Mouse (Mus musculus) mesoderm, embryonic 11.5 days (tissue): ENCODE measurements at regions not wholly inside any gene's neighbourhood (a gene's known extent, or its start where the extent isn't known, plus 50 kb on each side); places are given as distances from the start of the nearest gene placed in this dataset.
"Not testable (repeated sequence)": the region's sequence is repeated elsewhere in the genome, so short reads cannot be mapped to it uniquely, and the experiment has no call there.

ENCODE experiments used
- DNase-seq: peaks from one replicate; pipeline ENCODE4 v3.0.0-alpha.2; 2012; ENCODE audit warnings: low read depth, low spot score

DNA sequence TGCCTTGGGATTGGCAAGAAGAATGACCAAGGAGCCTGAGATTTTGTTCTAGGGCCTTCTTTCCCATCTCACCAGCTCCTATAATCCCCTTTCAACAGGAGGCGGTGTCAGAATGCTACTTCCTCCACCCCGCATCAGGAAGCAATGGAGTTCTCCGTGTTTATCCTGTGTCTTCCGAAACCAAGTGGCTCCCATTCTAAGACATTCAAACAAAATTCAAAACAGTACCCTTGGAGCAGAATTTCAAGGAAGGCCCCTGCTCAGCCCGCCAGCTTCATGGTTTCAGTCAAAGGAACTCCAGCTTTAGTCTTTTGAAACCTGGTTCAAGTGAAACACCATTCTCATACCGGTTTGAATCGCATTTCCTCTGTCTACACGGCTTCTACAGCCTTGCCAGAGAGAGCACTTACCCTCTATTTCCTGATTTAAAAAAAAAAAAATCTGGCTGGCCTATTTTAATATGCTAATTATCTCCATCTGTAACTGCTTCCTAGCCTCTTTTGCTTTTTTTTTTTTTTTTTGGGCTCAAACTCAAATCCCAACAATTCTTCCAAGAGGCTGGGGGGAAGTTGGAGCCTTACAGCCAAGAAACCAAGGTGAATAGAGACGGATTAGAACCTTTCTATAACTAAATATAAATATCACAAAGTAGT lies 167.7 kb upstream of the Fam3c start:
- DNase-seq, result no peak

DNA sequence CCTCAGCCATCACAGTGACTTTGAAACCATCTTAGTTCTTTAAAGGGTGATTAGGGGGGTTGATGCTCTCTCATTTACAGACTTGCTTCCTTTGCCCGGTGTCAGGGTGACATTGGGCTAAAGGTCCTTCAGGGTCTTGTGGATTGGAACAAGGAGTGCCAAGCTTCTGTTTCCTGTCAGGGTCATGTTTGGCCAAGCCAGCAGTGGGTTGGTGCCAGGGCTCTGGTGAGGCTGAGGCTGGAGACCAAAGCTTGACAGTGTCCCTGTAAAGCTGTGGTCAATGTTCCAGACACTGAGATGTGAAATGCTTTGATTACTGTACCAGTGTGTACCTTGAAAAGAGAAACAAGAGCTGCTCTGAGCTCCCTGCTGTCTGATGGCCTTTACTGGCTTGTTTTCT lies 150.8 kb upstream of the Fam3c start:
- DNase-seq, result no peak

DNA sequence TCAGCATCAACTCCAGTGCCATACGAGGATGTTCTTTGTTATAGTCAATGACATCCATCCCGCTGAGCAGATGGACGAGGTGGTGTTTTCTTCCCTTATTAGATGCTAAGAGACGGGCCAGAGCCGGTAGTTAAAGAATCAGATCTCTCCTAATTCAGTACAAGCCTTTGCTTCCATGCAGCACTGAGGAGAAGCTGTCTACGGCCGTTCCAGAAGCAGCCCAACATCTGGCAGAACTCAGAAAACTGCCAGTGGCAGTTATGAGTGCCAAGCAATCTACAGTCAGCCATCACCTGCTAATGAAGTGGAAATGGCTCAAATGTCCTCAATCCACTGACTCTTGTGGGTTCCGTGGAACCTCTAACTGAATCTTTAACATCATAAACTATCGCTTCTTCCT lies 141.3 kb upstream of the Fam3c start:
- DNase-seq, result no peak

DNA sequence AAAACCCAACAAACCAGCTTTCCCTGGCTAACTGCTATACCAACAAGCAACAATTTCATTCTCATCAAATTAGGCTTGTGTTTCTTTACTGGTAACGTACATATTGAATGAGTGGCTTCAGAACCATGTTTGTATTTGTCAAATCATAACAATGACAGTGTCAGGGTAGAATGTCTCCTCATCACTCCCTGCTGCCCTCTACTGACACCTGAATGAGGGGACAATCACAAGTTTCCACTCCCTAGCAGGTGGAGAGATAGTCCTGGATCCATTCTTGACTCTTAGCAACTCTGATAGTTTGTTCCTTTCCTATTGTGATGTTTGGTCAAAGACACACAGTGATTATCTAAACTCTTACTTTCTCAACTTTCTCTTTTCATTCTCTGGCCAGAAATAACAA lies 140.4 kb upstream of the Fam3c start:
- no peak for DNase-seq

DNA sequence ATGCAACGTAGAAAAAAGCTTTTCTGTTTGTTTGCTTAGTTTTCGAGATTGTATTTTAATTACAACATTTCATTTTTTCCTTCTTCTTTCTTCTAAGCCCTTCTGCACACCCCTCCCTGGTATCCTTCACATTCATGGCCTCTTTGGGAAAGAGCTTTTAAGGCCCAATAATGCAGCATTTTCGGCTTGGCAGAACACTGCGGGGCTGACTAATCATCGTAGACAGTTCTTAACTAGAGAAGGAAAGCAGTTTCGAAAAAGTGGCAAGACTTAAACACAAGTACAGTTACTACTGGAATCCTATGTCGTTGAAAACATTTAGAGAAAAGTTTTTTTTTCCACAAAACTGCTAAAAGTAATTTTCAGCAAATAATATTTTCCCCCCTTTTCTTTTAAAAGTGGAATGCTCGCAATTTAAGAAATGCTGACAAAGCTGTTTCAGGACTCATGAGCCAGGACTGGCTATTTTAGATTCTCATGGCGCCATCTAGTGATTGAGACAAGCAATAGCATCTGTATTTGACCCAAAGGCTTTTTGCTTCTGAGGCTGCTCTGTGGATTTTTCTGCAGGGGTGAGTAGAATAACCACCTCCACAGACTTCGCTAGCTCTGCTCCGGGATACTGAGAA lies 137.7 kb upstream of the Fam3c start:
- DNase-seq, result peak; percentile 69

DNA sequence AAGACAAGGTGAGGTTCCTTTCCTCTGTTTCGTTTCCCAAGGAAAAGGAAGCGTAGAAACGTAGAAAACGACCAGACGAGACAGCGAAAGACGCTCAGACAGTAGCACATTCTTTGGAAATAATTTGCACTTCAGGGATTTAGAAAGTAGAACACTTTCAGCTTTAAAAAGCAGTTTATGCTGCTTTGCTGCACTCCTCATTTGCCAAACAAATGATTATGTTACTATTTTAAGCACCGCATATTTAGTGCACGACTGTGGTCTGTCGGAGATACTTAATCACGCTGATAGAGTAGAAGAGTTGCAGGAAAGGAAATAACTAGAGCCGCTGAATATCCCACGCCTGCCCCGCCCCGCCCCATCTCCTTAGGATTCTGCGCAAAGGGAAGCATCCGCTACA lies 136.9 kb upstream of the Fam3c start:
- DNase-seq, result no peak

DNA sequence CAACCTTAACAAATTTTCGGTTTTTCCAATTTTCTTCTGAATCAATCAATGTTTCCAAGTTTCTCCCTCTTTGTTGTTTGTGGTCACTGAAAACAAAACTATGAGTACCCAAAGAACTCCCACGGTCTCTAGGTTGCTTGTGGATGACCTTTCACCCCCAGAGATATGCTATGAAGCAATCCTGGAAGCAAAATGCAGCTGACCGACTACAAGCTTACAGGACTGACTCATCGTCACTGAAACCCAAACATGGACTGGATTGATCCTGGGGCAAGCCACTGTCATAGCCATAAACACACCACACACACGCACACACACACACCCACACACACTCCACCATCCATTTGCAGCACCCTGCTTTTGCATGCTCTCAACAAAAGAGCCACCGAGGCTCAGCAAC lies 134.7 kb upstream of the Fam3c start:
- DNase-seq, result no peak

DNA sequence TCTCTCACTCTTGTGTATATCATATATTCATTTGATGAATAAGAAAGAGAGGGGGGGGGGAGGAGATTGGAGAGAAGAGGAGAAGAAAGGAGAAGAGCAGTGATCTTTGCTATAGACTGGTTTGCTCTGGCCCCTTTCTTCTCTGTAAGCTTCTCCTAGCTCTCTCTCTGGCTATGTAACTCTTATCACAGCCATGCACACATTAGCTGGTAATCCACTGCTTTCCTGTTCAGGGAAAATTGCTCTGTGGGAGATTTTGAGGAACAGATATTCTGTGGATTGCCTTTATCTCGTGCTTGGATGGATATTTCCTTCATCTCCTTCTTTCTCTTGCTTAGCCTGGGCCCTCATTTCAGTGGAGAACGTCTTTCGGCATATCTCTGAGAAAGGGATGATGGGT lies 131.4 kb upstream of the Fam3c start:
- DNase-seq, result no peak

DNA sequence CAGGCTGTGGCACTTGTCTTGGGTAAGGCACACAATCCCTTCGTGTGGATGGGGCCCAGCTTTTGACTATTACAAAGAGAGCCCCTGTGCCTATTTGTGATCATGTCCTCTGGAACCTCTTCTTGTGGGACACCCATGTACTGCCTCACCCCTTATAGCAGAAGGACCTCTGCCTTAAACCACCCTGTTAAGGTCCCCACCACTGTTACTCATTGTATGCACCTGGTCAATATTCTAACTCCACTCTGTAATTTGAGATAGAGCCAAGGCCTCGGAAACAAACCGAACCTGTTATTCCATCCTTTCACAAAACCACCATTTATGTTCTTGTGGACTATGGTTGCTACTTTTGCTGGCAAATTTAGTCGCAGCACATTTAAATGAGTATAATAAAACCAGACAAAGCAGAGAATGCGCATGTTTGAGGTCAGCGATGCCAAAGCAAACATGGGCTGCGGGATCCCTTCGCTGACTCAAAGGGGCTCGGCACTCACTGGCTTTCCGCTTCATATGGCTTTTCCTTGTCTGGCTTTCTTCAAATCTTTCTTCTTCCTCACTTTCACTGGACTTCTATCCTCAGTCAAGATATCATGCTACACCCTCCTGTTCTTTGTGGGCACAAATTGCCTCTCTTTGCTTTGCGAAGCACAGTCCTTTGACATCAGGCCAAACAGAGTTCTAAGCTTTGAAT lies 129.9 kb upstream of the Fam3c start:
- no peak for DNase-seq

DNA sequence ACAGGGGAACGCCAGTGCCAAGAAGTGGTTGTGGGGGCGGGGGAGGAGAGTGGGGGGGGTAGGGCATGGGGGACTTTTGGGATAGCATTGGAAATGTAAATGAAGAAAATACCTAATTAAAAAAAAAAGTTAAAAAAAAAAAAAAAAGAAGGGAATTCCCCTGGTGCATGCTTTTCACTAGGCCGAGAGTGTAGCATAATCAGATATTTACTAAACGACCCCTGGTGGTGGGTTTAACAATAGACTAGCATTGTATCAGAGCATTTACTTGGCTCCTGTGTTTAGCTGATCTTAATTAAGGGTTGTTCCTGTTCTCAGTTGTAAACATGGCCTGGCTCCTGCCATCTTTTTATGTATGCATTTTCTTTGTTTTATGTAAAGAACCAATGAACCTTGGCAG lies 126.2 kb upstream of the Fam3c start:
- DNase-seq, result not testable (repeated sequence)

DNA sequence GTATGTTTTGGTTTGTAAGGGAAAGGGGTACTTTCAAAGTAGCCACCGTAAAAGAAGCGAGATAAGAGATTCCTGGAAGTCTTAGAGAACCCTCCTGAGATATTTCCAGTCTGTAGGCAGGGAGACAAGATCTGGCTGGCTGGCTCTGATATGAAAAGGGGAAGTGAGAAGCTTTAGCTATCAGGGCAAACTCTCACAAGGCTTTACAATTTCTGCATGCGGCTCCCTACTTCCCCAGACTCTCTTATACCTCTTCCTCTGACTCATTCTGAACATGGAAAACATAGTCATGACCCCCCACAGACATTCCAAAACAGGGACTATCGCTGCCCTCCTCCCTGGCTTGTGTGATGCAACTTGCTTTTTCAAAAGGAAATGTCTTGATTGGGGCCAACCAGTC lies 118.6 kb upstream of the Fam3c start:
- no peak for DNase-seq

DNA sequence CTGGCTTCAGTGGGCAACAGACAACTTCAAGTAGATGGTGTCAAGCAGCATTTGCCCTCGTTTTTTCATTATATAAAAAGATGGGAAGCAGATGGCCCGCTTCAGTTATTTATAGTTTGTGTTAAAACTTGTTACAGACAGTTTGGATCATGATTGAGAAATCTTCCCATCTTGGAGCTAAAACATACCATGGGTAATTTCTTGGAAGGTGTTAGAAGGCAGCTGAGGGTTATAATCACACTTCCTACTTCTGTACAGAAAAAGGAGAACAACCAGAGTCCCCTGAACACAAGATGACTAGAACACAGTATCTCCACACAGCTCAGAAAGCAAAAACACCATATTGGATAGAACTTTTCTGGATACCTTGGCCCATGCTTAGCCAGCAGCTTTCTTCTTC lies 118.0 kb upstream of the Fam3c start:
- no peak for DNase-seq

DNA sequence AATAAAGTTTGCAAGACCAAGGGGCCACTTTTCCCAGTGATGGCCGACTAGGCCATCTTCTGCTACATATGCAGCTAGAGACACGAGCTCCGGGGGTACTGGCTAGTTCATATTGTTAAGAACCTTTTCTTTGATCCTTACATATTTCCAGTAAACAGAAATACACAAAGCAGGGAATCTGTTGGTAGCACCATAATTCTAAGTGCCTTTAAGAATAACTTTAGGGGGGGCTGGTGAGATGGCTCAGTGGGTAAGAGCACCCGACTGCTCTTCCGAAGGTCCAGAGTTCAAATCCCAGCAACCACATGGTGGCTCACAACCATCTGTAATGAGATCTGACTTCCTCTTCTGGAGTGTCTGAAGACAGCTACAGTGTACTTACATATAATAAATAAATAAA lies 116.4 kb upstream of the Fam3c start:
- DNase-seq, result not testable (repeated sequence)

DNA sequence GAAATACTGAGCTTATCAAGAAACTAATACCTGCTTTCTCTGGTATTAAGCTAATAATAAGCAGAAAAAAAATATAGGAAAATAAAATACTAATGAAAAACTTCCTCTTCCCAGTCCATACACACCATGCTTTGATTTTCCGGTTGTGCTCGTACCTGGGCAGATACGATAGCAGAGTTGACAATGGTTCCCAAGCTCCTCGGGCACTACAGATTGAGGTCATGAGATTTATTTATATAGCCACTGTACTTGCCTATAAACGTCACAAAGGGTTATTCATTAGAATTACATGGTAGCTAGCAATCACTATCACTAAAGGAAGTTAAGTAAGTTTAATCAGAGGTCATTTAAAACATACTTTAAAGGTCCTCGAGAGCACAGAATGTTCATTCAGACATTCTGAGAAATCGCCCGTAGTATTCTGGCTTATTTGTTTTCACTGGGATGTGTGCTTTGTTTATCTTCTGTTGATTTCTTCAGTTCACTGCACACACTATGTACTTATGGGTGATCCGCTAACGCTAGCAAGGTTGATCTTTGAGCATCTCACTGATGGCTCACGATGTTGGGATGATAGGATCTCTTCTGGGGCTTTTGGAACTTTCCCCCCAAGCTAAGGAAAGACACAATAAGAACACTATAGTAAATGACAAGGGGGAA lies 111.4 kb upstream of the Fam3c start:
- no peak for DNase-seq

DNA sequence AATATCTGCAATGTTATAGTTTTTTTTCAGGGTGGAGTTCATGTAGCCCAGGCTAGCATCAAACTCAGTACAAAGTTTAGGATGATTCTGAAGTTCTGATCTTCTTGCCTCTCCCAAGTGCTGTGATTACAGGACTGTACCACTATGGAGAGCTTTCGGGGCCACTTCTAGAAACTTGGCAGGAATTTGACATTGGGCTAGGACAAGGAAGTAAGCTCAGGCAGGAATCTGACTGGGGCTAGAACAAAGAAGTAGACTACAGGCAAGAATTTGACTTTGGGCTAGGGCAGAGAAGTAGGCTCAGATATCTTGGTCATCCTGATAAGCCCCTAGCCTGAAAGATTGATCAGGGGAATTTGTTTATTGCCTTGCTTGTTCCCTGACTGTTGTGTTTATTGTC lies 109.9 kb upstream of the Fam3c start:
- no peak for DNase-seq

DNA sequence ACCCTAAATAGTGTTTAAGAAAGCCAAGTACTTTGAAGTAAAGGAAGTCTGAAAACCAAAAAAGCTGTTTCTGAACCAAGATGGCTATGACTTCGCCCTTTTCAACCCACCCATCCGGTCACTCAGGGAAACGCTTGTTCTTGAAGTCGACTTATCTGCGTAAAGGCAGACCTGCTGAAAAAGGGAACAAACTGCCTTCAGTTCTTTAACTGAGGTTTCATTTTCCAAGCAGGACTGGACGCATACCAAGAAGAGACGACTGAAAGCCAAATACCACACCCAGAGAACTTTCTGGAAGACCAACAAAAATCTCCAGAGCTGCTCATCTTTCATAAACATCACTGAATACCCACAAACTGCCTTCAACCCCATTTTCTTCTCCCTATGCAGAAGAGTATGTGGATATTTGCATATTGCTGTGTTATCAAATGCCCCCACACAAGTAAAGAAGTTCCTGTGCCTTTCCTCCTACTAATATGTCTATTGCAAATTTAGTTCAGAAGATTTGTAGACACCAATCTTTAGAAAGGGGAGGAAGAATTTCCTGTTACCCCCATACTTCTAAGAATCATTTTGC lies 103.5 kb upstream of the Fam3c start:
- DNase-seq, result no peak

DNA sequence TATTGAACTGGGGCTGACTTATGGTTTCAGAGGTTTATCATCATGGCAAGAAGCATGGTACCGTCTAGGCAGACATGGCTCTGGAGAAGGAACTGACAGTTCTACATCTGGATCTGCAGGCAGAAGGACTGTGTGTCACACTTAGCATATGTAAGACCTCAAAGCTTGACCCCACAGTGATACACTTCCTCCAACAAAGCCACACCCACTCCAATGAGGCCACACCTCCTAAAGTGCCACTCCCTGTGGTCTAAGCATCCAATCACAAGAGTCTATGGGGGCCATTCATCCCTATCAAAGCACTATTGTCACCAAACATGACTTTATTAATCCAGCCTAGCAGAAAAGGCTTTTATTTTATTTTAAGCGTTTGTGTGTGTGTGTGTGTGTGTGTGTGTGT lies 96.2 kb upstream of the Fam3c start:
- DNase-seq, result no peak

DNA sequence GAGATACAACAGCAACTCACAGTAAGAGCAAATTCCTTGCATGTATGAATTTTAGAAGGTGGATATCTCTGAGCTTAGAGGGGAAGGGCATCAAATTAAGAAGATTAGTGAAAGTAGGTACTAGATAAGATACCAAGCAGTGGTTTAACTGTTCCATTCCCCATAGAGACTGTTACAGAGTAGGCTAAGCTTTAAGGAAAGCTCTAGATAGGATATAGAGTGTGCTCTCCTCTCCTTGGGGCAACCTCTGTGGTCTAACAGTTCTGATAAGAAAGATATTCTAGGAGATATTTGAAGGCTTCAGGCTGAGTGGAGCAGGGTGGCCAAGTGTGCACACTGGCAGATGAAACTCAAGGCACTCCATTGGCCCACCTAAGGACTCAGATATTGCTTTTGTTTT lies 94.5 kb upstream of the Fam3c start:
- no peak for DNase-seq

DNA sequence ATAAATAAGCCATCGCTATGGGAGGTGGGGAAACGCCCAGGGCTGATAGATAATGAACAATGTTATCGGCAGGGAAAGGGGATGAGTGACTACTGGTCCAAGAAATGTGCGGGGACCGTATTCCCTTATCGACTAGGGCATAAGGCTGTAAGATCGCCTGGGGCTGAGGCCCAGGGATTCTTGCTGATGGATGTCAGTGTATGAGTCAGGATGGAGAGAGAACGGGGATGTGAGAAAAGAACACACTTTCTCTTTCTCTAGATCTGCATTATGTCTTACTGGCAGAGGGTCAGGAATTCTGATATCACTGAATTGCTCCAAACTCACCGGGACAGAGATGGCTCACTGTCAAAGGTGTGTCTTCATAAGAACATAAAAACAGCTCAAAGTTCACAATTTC lies 92.9 kb upstream of the Fam3c start:
- DNase-seq, result no peak

DNA sequence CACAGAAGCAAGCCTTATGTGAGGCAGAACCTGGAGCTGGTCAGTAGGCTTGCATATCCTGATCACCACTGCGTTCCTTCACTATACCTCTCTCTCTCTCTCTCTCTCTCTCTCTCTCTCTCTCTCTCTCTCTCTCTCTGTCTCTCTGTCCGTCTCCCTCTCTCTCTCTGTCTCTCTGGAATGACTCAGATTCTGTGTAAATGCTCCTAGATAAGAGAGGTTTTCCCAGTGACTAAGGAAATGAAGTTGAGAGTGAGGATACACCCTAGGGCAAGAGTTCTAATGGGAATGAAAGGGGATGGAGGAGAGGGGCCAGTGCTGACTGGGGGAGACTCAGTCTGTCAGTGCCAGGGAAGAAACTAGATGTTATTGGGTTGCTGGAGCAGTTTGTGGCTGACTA lies 91.6 kb upstream of the Fam3c start:
- DNase-seq, result no peak

DNA sequence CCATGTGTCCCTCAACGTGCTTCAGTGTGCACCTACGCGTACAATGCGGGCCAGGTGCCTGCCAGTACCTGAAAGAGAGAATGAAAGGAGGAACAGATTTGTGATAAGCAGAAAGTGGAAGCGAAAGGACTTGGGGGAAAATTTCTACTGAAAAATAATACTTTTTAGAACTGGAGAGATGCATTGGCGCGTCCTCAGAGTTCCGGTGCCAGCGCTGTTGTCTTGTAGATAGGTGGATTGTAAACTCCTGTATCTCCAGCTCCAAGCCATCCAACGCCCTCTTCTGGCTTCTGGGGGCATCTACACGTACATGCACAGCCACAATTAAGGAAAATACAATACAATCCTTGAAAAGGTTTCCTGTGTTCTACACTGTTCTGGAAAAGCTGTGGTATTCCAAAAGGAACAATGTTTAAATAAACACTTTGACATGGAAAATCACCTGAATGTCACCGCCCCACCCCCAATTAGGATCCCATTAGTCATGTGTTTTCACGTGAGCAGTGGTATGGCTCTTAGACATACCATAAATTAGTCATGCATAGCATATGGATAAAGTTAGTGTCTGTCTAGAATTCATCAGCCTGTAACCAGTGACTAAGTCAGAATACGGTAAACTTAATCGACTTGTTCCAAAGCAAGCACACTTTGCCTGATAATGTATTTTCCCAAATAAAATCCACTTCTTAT lies 90.7 kb upstream of the Fam3c start:
- no peak for DNase-seq

DNA sequence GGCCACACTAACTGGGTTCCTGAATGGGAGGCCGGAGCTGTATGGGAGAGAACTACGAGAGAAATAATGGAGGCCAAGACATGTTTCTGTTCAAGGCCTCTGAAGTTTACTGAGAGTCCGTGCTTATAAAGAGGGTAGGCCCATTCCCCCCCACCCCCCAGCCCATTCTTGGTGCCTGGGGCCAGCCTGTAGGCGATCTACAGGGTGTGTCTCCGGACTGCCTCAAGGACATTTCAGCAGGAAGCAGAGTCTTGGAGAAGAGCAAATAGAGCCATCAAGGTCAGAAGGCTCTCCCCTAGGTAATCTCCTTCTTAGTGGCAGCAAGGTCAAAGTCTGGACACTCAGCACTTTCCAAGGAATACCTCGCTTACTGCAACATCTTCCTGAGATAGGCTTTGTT lies 88.8 kb upstream of the Fam3c start:
- DNase-seq, result not testable (repeated sequence)
